Mouse (Mus musculus) cerebellum, postnatal 4 days (tissue): ENCODE data around the gene Slc33a1.

Source experiments
- DNase-seq, 2 experiments: peaks; one replicate each; pipeline ENCODE4 v3.0.0; 2022; ENCODE audit warnings: low spot score in 2 of 2, mixed read lengths in 1 of 2

Gene Slc33a1

GRCm38 (mm10) chr3:63964100-63964921, at the start of gene Slc33a1:
Gene Slc33a1, minus strand, starts transcription at chr3:63964768.
- peak; percentile 96 to 99 for DNase-seq

GRCm38 (mm10) chr3:63988722-63989440, 24.3 kb upstream of the Slc33a1 start:
- DNase-seq = no peak

- DNase-seq = no peak
Observed at GRCm38 (mm10) chr3:63986656-63987055, 22.1 kb upstream of the Slc33a1 start.

- no peak for DNase-seq
Observed at GRCm38 (mm10) chr3:63977895-63978294, 13.3 kb upstream of the Slc33a1 start.

- peak; percentile 69 to 87 for DNase-seq
Observed at GRCm38 (mm10) chr3:63975955-63976908, 11.7 kb upstream of the Slc33a1 start, which contains the start of gene Gmps. Gene Gmps, plus strand, starts transcription at chr3:63976106.

GRCm38 (mm10) chr3:63965929-63966328, 1.4 kb upstream of the Slc33a1 start:
- no peak for DNase-seq

GRCm38 (mm10) chr3:63964922-63965249, 318 bp upstream of the Slc33a1 start:
- no peak for DNase-seq

GRCm38 (mm10) chr3:63963421-63964099, 1.0 kb downstream of the Slc33a1 start:
- DNase-seq = peak in 1 of 2 experiments; percentile 21

- DNase-seq = no peak
Observed at GRCm38 (mm10) chr3:63949837-63950236, 14.7 kb downstream of the Slc33a1 start.

GRCm38 (mm10) chr3:63941204-63941850, 23.2 kb downstream of the Slc33a1 start:
- no peak for DNase-seq

- DNase-seq = no peak
Observed at GRCm38 (mm10) chr3:63938928-63939327, 25.6 kb downstream of the Slc33a1 start.

GRCm38 (mm10) chr3:63928878-63929859, 35.4 kb downstream of the Slc33a1 start, which contains the start of gene E130311K13Rik:
Gene E130311K13Rik, minus strand, starts transcription at chr3:63929472.
- peak; percentile 90 to 93 for DNase-seq

GRCm38 (mm10) chr3:63919634-63920033, 44.9 kb downstream of the Slc33a1 start:
- DNase-seq = no peak

GRCm38 (mm10) chr3:63910301-63910700, 54.3 kb downstream of the Slc33a1 start:
- DNase-seq = no peak

- DNase-seq = peak in 1 of 2 experiments; percentile 16
Observed at GRCm38 (mm10) chr3:63905241-63905640, 59.3 kb downstream of the Slc33a1 start.

GRCm38 (mm10) chr3:63904157-63904556, 60.4 kb downstream of the Slc33a1 start:
- DNase-seq = no peak

- DNase-seq = no peak
Observed at GRCm38 (mm10) chr3:63900021-63900571, 64.5 kb downstream of the Slc33a1 start.

- DNase-seq = peak; percentile 37 to 63
Observed at GRCm38 (mm10) chr3:63899309-63899695, 65.3 kb downstream of the Slc33a1 start, which contains the start of gene Plch1. Gene Plch1, minus strand, starts transcription at chr3:63899472.
